Mouse (Mus musculus) intestine, embryonic 14.5 days (tissue): ENCODE measurements around the gene Mgst2. TPM values are rescaled to one million over a fixed set of nuclear protein-coding genes. Genes with fewer than 3 reads are reported as not detected.
A peak's percentile ranks its signal among the peaks of the same experiment; 100 is the strongest.

Experiments
- ATAC-seq: fragments of 200-750 bp; cut with Nextera tagmentation; replicated peaks from 2 replicates; pipeline ENCODE4 v1.8.0; 2017; ENCODE audit warnings: low read depth, moderate number of reproducible peaks, moderate TSS enrichment, moderate library complexity; ENCODE audit not compliant: low FRiP score, low TSS enrichment
- DNase-seq: peaks from one replicate; pipeline ENCODE4 v3.0.0-alpha.2; 2018; ENCODE audit warnings: low spot score
- H3K27ac ChIP-seq: fragments of 300-500 bp; sonication (generic); 2 replicates; pipeline ENCODE4 v1.5.1; 2014; ENCODE audit warnings: low read depth, mild to moderate bottlenecking, control low read depth
- H3K27me3 ChIP-seq: fragments of 300-500 bp; sonication (generic); replicated peaks from 2 replicates; pipeline ENCODE4 v1.6.1; 2014; ENCODE audit warnings: low read length, control low read depth; ENCODE audit not compliant: control insufficient read depth, insufficient read depth
- H3K36me3 ChIP-seq: fragments of 300-500 bp; sonication (generic); 2 replicates; pipeline ENCODE4 v1.6.1; 2014; ENCODE audit warnings: low read length, control low read depth; ENCODE audit not compliant: control insufficient read depth, insufficient read depth
- H3K4me1 ChIP-seq: fragments of 300-500 bp; sonication (generic); replicated peaks from 2 replicates; pipeline ENCODE4 v1.6.1; 2014; ENCODE audit warnings: low read length, control low read depth, mixed read lengths; ENCODE audit not compliant: control insufficient read depth, insufficient read depth
- H3K4me2 ChIP-seq: fragments of 300-500 bp; sonication (generic); 2 replicates; pipeline ENCODE4 v1.6.1; 2014; ENCODE audit warnings: low read length
- H3K4me3 ChIP-seq: fragments of 300-500 bp; sonication (generic); 2 replicates; pipeline ENCODE4 v1.5.1; 2014; ENCODE audit warnings: low read depth, low read length, control low read depth, mixed read lengths
- H3K9ac ChIP-seq: fragments of 300-500 bp; sonication (generic); 2 replicates; pipeline ENCODE4 v1.6.1; 2014; ENCODE audit warnings: mild to moderate bottlenecking, low read length
- H3K9me3 ChIP-seq: fragments of 300-500 bp; sonication (generic); 2 replicates; pipeline ENCODE4 v1.6.1; 2016; ENCODE audit warnings: low read length, control low read depth; ENCODE audit not compliant: control insufficient read depth
- WGBS: fragments of 180-500 bp; shearing (Covaris S2); extraction: QIAGEN DNeasy Blood & Tissue Kit; methylation state at CpG from one replicate; pipeline ENCODE4 v1.1.7; 2014; 5-methylcytosine and 5-hydroxymethylcytosine counted together
- polyA plus RNA-seq: library from polyadenylated mRNA; unstranded; fragments of >200 nt; fragmentation: Nextera tagmentation; extraction: Ambion mirVana; gene quantifications from 2 replicates; pipeline ENCODE4 v1.2.1, GENCODE M21; 2014

The Mgst2 gene
- polyA plus RNA-seq, 1 experiment from 2014 or later: 13.8 TPM

GRCm38 (mm10) chr3:51726257-51726656 lies 66.1 kb downstream of the Mgst2 start:
- H3K4me1 ChIP-seq: peaks cover 16% of the 10 kb centered on the region
- no peak overlapping the region for H3K9ac ChIP-seq
- 90% methylated on average over 6 of the region's 6 CpGs for WGBS
- no peaks in the 10 kb centered on the region for H3K36me3 ChIP-seq
- ATAC-seq (no peak), DNase-seq (no peak)
- no peaks in the 10 kb centered on the region for H3K9me3 ChIP-seq
- H3K27ac ChIP-seq: no peak overlapping the region
- no peaks in the 10 kb centered on the region for H3K27me3 ChIP-seq
- H3K4me3 ChIP-seq: no peak overlapping the region
- H3K4me2 ChIP-seq: no peak overlapping the region

GRCm38 (mm10) chr3:51727487-51727886 lies 67.3 kb downstream of the Mgst2 start:
- Histone ChIP-seq H3K27me3 (no peaks in the 10 kb centered on the region), H3K9ac (no peak overlapping the region), H3K36me3 (no peaks in the 10 kb centered on the region), H3K4me1 (peaks cover 16% of the 10 kb centered on the region), H3K4me2 (no peak overlapping the region), H3K27ac (0 out of 2 replicates have a peak overlapping the region, but pooled peaks have one; percentile 2), H3K4me3 (no peak overlapping the region), H3K9me3 (no peaks in the 10 kb centered on the region)
- no peak for ATAC-seq
- DNase-seq: no peak
- WGBS: 62% methylated on average over 3 of the region's 3 CpGs

GRCm38 (mm10) chr3:51727968-51728367 lies 67.8 kb downstream of the Mgst2 start:
- H3K9me3 ChIP-seq: no peaks in the 10 kb centered on the region
- H3K9ac ChIP-seq: no peak overlapping the region
- DNase-seq: no peak
- 22% methylated on average over 8 of the region's 8 CpGs for WGBS
- H3K4me1 ChIP-seq: peaks cover 16% of the 10 kb centered on the region
- 0 out of 2 replicates have a peak, but pooled peaks have one; percentile 18 for ATAC-seq
- H3K27me3 ChIP-seq: no peaks in the 10 kb centered on the region
- H3K4me2 ChIP-seq: no peak overlapping the region
- no peaks in the 10 kb centered on the region for H3K36me3 ChIP-seq
- 0 out of 2 replicates have a peak overlapping the region, but pooled peaks have one; percentile 2 for H3K27ac ChIP-seq
- no peak overlapping the region for H3K4me3 ChIP-seq

- H3K4me1 ChIP-seq: peaks cover 16% of the 10 kb centered on the region
- H3K9me3 ChIP-seq: no peaks in the 10 kb centered on the region
- H3K27ac ChIP-seq: no peak overlapping the region
- 51% methylated on average over 12 of the region's 12 CpGs for WGBS
- H3K4me2 ChIP-seq: no peak overlapping the region
- H3K36me3 ChIP-seq: no peaks in the 10 kb centered on the region
- ATAC-seq (peak; percentile 84), DNase-seq (no peak)
- no peaks in the 10 kb centered on the region for H3K27me3 ChIP-seq
- H3K9ac ChIP-seq: no peak overlapping the region
- no peak overlapping the region for H3K4me3 ChIP-seq
Observed at GRCm38 (mm10) chr3:51728456-51728855, 68.3 kb downstream of the Mgst2 start.

- H3K4me1 ChIP-seq: peaks cover 15% of the 10 kb centered on the region
- no peaks in the 10 kb centered on the region for H3K9me3 ChIP-seq
- H3K36me3 ChIP-seq: no peaks in the 10 kb centered on the region
- H3K27me3 ChIP-seq: no peaks in the 10 kb centered on the region
- no peak overlapping the region for H3K4me3 ChIP-seq
- no peak overlapping the region for H3K27ac ChIP-seq
- DNase-seq: no peak
- H3K4me2 ChIP-seq: no peak overlapping the region
- 0 out of 2 replicates have a peak, but pooled peaks have one; percentile 28 for ATAC-seq
- 79% methylated on average over 14 of the region's 14 CpGs for WGBS
- no peak overlapping the region for H3K9ac ChIP-seq
Observed at GRCm38 (mm10) chr3:51729109-51729918, 69.2 kb downstream of the Mgst2 start.

GRCm38 (mm10) chr3:51730662-51731061 lies 70.5 kb downstream of the Mgst2 start:
- ATAC-seq: no peak

GRCm38 (mm10) chr3:51731949-51732636 lies 71.9 kb downstream of the Mgst2 start:
- H3K4me2 ChIP-seq: no peak overlapping the region
- H3K4me1 ChIP-seq: peaks cover 14% of the 10 kb centered on the region
- no peaks in the 10 kb centered on the region for H3K27me3 ChIP-seq
- H3K4me3 ChIP-seq: no peak overlapping the region
- H3K36me3 ChIP-seq: no peaks in the 10 kb centered on the region
- ATAC-seq (no peak), DNase-seq (no peak)
- H3K9ac ChIP-seq: no peak overlapping the region
- H3K27ac ChIP-seq: no peak overlapping the region
- H3K9me3 ChIP-seq: no peaks in the 10 kb centered on the region
- 86% methylated on average over 16 of the region's 16 CpGs for WGBS

More at GRCm38 (mm10) chr3:51730662-51731061, 70.5 kb downstream of the Mgst2 start:
- Histone ChIP-seq H3K4me2 (no peak overlapping the region), H3K27me3 (no peaks in the 10 kb centered on the region), H3K9ac (no peak overlapping the region), H3K4me3 (no peak overlapping the region), H3K36me3 (no peaks in the 10 kb centered on the region), H3K27ac (no peak overlapping the region), H3K4me1 (peaks cover 14% of the 10 kb centered on the region), H3K9me3 (no peaks in the 10 kb centered on the region)
- DNase-seq: no peak
- 87% methylated on average over 7 of the region's 7 CpGs for WGBS
